Mouse (Mus musculus) c-Kit-positive CD71-positive TER-119-positive erythroid progenitor cells, embryonic 14.5 days (primary cell): ENCODE data around the gene Pxylp1.
A peak's percentile ranks its signal among the peaks of the same experiment; 100 is the strongest.
"Not testable (repeated sequence)": the region's sequence is repeated elsewhere in the genome, so short reads cannot be mapped to it uniquely, and the experiment has no call there.

Source experiments
- DNase-seq: peaks from one replicate; pipeline ENCODE4 v3.0.0-alpha.2; 2013; ENCODE audit warnings: low spot score

Pxylp1 gene

DNA sequence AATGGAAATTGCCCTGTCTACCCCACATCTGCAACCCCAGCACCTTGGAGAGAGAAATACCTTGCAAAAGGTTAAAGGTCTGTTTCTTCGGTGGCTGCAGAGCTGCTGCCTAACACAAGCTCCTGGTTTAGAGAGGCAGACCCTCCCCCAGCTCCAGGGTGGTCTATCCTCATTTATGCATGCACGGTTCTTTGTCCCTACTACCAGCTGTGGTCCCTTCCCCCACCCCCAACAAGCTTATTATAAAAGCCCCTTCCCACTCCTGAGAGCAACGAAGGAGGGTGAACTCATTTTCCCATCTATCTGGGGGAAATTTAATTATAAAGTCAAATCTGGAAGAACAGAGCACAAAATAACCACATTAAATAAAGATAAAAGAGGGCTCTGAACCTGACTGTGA is at the start of gene Pxylp1:
Pxylp1 (minus strand) TSS at position 124 of the 400 bp plus-strand sequence.
- DNase-seq: no peak

DNA sequence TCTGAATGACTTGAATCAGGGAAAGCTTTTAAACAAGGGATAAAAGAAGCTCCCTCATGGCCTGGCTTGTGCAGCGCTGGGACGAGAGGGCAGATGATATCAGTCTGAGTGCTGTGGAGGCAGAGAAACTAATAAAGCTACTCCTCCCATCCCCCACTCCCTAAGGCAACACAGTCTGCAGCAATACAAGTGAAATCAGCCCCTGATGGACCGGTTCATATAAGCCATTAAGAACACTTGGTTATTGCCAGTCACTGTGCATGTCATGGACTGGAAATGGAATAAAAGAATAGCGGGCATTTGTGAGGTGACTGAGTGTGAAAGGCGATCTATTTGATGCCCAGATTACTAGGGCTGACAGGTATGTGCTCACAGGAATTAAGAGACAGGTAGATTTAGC is 46.4 kb upstream of the Pxylp1 start:
- DNase-seq: no peak

DNA sequence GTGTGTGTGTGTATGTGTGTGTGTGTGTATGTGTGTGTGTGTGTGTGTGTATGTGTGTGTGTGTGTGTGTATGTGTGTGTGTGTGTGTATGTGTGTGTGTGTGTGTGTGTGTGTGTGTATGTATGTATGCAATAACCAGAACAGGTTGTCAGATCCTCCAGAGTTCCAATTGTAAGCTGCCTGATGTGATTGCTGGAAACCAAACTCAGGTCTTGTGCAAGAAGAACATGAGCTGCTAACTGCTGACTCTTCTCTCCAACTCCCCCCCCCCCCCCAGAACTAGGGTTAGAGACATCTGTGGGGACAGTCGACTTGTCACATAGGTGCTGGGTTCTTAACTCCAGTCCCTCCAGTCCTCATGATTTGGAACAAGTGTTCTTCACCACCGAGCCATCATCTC is 44.0 kb upstream of the Pxylp1 start:
- not testable (repeated sequence) for DNase-seq

DNA sequence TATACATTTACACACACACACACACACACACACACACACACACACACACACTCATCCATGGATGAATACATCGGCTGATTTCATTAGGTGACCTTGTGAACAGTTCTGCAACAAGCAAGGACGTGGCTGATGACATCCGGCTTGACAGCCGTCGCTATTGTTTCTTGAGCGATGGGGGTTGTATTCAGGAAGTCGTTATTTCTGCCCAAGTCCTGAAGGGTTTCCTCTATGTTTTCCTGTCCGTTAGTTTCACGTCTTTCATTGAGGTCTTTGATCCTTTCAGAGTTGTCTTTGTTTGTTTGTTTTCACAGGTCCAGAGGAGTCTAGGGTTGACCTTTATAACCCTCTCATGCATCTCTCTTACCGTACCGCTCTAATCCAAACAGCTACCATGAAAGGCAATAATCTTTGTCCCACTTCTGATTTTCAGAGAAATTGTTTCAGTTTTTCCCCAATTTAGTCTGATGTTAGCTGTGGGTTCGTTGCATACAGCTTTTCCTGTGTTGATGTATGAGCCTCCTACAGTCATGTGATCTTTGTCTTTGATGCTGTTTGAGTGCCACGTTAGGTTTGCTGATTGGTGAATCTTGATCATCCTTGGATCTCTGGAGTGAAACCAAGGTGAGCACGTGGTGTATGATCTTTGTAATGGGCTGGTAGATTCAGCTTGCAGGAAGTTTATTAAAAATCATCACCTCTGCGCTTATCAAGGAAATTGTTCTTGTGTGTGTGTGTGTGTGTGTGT is 43.3 kb upstream of the Pxylp1 start:
- no peak for DNase-seq

DNA sequence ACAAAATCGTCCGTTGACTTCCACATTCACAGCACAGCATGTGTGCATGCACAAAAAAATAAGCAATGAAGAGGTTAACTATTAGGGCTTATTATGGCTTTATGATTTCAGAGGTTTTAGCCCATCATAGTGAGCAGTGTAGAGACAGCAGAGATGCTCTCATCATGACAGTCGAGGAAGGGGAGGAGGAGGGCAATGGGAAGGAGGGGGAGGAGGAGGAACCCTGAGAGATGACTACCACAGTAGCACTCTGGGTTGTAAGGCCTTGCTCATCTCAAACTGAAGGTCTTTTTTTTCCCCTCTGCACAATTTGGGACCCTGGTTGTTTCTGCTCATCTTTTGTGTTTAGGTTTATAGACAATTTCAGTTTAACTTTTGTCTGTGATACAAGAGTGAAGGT is 42.3 kb upstream of the Pxylp1 start:
- no peak for DNase-seq

DNA sequence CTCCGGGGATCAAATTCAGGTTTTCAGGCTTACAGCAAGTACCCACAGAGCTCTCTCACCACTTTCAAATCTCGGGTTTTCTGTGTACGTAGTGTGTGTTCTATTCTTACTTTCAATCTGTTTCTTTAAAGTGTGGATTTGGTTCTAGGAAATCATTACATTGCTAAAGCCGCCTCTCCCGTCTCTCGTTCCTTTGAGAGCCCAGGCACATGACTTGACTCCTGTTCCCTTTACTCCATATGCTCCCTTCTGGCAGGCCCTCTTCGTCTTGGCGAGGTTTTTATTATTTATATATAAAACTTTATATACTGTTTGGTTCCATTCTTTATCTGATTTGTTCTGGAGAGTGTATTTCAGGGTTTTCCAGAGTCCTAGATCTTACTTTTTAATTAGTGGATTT is 40.3 kb upstream of the Pxylp1 start:
- DNase-seq: no peak

DNA sequence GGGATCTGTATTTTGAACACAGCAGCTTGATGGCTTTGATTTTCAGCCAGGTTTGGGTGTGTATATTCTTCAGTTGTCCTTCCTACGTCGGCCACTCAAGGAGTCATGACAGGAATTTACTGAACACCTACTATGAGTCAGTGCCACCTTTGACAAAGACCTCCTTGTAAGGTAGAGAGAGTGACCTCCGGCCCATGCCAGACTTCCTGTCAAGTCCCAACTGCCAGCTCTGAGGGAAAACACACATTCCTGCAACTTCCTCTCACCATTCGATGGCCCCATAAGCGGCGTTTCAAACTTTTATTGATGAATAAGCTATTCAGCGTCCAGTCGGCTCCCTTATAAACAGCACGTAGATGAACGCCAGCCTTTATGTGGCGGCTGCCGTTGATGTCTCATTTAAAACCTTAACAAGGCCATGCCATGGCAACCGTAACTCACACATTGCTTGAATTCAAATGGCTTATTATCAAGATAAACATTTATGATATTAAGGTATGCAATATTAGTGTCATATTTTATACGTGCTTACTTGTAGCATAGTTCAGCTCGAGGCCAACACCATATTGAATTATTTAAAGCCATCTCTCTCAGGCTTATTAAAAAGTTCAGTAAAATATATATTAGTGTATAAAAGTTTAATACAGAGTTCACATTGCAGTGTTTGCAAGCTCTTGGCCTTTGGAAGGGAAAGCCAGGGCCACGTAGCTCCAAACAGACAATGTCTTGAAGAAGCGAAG is 31.3 kb upstream of the Pxylp1 start:
- no peak for DNase-seq

DNA sequence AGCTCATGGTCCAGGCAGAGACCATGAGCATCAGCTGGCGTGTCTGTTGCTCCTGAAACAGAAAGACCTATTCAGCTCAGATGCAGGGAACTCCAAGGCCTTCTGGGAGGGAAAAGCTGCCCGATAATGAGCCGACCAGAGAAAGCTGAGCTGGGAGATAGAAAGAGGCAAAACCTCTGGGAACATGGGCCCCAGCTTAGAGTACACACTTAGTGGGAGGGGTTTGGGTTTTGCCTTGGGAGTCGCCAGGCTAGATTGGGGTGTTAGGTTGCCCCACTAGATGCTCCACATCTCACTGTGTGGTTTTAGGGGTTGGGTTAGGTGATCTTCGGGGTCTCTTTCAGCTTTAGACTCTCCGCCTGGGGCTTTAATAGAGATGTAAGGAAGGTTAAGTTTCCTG is 30.6 kb upstream of the Pxylp1 start:
- no peak for DNase-seq

DNA sequence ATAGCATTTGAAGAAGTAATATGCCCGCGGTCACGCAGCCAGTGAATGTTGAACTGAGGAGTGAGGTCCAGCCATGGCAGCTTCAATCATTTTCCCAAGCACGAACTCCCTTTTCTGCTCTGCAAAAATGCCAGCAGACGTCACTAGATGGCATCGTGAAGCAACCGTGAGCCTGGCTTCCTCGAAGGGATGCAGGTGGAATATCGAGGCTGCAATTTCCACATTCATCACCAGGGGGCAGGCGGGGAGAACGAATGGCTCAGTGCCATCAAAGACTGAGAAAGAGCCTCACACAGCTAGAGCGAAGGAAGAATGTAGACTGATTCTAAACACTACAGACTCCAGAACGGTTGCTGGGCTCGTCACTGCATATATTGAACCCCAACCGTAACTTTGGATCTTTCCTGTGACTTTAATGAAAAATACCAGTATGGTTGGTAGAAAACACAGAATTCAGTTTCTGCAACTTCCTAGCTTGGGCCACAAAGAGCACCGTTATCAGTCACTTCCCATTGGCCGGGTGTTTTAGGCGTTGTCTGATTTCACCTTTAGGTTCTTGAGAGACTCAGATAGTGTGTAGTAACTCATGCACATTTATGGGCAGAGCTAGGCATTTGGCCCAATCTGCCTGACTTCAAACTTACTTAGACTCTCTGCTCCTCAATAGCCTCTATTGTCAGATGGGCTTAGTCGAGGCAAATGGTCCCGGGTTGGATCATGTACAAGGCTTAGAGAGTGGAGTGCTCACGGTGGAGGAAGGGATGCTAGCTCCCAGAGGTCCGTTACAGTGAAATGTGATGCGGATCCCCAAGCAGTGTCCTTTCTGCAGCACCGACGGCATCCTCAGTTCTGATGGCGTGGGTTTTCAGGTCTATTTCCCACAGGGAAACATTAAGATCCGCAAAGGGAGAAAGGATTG is 24.4 kb upstream of the Pxylp1 start:
- peak; percentile 55 for DNase-seq

DNA sequence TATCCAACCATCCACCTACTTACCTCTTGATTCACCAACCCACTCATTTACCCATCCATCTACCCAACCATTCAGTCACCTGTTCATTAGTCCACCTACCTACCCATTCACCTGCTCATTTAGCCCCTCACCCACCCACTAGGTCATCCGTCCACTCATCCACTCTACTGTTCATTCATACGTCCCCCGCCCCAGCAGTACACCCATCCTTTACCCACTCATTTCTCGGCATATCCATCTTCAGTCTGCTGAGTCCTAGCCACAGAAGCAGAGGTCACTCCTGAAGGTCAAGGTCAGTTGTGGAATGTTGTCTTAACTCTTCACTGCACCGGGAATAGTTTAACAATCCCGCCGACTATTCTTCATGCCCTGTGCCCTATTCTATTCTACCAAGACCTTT is 23.6 kb upstream of the Pxylp1 start:
- DNase-seq: no peak

DNA sequence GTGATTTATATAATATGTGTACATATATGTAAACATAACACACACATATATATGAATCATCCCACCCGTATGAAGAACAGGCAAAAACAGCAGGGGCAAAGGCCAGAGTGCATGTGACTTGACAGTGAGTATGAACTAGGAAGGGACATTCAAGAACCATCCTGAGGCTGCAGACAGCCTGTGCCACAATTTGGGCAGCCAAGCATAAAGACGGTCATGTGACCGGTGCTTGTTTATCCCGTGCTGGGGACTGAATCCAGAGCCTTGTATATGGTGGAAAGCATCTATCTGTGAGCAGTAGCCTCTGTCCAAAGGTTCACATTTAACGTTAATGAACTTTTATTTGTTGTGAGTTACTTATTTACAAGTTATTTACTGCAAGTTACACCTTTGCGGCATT is 22.4 kb upstream of the Pxylp1 start:
- DNase-seq: no peak

DNA sequence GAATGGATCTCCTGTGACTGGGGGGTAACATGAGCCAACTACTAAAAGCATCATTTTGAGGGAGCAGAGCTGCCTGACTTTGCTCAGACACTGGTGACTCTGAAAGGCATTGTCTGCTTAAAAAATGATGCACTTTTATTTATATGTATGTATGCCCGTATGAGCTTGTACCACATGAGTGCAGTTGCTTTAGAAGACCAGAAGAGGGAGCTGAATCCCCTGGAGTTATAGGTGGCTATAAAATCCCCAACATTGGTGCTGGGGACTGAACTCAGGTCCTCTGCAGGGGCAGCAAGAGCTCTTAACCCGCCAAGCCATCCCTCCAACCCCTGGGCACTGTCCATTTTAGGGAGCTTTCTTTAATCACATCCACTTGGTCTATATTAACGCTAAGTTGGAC is 21.5 kb upstream of the Pxylp1 start:
- DNase-seq: no peak

DNA sequence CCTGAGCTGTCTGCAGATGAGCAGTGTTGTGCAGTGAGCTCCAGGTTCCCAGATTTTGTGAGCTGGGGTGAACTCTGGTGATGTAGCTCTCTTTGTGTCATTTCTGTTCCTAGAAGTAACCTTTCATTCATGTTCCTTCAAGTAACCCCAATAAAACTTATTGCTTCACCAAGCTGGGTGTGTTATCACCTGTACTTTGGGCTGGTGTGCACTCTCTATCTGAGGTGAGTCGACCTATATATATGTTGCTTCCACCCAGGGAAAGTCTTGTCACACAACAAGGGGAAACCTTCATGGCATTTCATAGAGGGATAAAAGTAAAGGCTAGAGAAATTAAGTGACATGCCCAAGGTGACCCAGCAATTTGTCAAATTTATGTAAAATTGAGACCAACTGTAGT is 17.0 kb upstream of the Pxylp1 start:
- DNase-seq: no peak

DNA sequence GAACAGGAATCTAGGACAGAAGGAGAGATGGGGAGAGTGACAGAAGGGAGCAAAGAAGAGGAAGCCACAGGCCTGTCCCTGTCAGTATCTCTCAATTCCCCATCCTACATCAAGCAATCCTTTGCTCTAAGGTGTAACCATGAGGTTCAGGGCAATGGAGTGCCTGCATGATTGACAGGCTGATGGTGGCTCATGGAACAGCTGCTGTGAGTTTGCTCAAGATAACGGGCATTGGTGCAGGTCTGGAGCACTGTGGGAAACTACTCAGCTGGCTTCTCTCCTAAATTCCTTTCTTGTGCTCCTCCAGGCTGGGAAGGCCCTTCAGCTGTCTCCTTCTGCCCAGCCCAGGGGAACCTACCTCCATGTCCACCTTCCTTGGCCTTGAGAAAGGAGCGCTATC is 16.3 kb upstream of the Pxylp1 start:
- no peak for DNase-seq

DNA sequence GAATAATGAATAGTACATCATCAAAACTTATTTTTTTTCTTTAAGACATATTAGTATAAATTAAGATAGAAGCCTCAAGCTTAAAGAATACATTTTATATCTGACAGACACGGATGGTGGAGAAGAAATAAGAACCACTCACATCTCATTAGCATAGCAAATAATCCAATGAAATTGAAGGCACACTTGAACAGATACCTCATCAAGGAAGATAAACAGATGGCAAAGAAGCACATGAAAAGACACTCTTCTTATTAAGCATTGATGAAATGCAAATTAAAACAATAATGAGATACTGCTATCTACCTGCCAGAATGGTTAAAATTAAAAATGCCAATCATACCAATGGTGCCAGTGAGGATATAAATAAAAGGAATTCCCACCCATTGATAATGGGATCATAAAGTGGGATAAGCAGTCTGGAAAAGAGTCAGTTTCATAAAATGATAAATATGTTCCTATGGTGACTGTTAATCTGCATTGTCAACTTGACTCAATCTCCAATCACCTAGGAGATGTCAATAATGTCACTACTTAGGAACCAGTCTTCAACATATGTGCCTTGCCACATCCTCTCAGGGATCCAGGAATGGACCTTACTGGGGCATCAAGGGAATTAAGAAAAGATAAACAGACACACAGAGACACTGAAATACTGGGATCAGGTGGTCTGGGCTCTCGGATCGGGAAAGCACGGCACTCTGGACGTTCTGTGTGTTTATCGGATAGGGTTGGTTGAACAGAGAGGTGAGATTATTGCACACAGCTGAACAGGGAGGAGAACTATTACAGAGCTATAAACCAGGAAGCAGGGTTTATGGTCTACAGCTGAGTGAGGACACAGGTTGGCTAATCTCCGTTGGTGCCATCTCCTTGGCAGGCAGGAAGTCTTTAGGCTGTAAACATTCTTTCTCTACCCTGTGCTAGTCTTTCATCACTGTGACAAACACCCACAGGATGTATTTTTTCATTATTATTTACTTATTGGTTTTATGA is 12.2 kb upstream of the Pxylp1 start:
- DNase-seq: no peak

DNA sequence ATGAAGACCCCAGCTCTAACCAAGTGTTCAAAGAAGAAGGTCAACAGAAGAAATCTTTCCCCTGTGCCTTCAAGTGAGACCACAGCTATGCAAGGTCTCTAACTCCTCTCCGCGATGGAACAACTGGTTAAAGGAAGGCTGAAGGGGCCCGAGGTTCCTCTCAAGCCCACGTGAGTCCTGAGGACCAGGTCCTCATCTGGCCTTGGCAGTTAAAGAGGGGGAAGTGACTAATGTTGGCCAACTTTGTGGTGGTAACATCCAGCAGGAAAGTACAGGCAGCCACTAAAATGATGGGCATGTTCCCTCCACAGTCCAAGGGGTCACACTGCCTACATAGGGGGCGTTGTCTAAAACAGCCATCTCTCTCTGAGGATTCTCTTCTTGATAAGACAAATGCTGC is 7.2 kb upstream of the Pxylp1 start:
- no peak for DNase-seq

DNA sequence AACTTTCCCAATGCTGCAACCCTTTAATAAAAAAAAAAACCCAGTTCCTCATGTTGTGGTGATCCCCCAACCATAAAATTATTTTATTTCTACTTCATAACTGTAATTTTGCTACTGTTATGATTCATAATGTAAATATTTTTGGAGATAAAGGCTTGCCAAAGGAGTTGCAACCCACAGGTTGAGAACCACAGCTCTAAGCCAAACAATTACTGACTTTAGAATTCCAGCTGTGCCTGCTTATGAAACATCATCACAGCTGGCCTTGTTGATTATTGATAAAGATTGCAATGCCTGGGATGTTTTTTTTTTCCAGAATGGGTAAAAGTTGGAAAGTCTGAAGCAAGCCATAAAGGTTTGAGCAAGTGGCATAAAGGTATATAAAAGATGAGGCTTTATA is 6.5 kb upstream of the Pxylp1 start:
- no peak for DNase-seq

DNA sequence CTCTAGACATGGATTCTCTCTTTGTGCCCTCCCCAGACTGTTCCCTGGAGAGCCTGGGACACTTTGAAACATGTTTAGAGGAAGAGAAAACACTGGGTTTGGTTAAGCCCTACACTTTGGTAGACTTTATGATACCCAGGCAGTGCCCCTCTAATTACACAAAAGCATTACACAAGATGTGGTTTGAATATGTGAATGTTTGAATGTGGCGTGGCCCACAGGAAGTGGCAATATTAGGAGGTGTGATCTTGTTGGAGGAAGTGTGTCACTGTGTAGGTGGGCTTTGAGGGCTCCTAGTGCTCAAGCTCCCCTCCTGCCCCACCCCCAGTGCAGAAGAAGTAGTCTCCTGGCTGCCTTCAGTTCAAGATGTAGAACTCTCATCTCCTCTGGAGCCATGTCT is 4.2 kb upstream of the Pxylp1 start:
- DNase-seq: no peak

DNA sequence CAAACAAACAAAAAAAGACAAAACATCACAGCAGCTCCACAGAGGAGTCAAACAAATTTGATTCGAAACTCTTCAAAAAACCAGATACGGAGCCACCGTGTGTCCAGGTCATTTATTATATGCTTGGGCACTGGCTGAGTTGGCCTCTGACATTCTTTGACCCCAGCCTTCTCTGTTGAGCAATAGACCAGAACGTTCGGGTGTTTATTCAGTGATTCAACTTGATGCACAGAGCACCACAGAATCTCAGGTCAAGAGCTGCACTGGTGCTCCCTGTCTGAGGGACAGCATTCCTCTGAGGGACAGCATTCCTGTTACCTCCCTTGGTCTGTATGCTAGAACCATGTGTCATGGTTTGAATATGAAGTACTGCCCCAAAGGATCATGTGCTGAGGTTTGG is 1.1 kb upstream of the Pxylp1 start:
- no peak for DNase-seq

DNA sequence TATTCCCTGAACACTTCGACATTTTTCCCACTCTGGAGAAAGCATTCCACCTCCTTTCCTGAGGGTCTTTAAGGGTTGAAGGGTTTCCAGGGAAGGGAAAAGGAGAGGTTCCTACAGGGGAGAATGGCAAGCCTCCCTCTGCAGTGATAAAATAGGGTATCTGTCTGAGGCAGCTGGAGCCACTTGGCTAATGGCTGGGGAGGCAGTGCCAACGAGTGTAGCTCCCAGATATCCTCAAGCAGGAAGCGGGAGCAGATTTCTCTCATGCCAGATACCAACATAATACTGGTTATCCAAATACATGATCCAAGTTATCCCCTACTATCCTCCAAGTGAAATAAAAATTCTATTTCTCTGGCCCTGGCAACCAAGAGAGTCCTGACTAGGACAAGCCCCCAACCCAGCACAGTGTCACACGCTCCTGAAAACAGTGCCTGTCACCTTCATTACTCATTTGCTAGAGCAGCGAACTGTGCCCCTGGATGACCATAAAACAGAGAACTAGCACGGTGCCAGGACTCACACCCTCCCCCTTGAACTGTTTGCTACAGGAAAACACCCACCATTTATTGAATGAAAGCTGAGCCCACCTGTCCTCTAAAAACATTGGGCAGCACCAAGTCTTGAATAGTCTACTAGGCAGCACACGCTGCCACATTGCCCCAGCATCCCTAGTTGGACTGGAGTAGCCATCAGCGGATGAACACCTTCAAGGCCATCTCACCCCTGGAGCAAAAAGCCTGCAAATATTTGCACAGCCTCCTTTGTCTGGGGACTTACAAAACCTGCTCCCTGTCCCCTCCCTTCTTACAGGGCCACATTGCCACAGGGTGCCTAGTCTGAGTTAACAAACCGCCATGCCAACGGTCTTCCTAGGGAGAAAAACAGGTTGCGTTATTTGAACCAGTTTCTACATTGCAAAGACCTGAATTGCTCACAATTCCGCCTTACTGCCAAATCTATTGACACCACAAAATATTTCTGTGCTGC is 833 bp downstream of the Pxylp1 start:
- no peak for DNase-seq
